Mouse (Mus musculus): Measurements from ENCODE around the gene Slc36a2.

Slc36a2 gene

GRCm38 (mm10) chr11:55184733-55185291, at the start of gene Slc36a2:
Gene Slc36a2 (minus strand): TSS chr11:55185077.
- no peak for DNase-seq (ENCODE audit: low spot score in 2 of 2)

GRCm38 (mm10) chr11:55234288-55234687, 49.4 kb upstream of the Slc36a2 start:
- no peak for DNase-seq (ENCODE audit: low spot score in 2 of 2)

- DNase-seq (ENCODE audit: low spot score in 2 of 2): no peak
Measured at GRCm38 (mm10) chr11:55231034-55231433, 46.2 kb upstream of the Slc36a2 start.

- DNase-seq (ENCODE audit: low spot score in 2 of 2): no peak
Measured at GRCm38 (mm10) chr11:55221306-55221705, 36.4 kb upstream of the Slc36a2 start.

- DNase-seq (ENCODE audit: low spot score in 2 of 2): no peak
Measured at GRCm38 (mm10) chr11:55218473-55218872, 33.6 kb upstream of the Slc36a2 start.

GRCm38 (mm10) chr11:55217880-55218279, 33.0 kb upstream of the Slc36a2 start:
- DNase-seq (ENCODE audit: low spot score in 2 of 2): no peak

- no peak for DNase-seq (ENCODE audit: low spot score in 2 of 2)
Measured at GRCm38 (mm10) chr11:55217418-55217817, 32.5 kb upstream of the Slc36a2 start.

GRCm38 (mm10) chr11:55216830-55217229, 32.0 kb upstream of the Slc36a2 start:
- no peak for DNase-seq (ENCODE audit: low spot score in 2 of 2)

- DNase-seq (ENCODE audit: low spot score in 2 of 2): no peak
Measured at GRCm38 (mm10) chr11:55216061-55216460, 31.2 kb upstream of the Slc36a2 start.

- DNase-seq (ENCODE audit: low spot score in 2 of 2): no peak
Measured at GRCm38 (mm10) chr11:55214978-55215377, 30.1 kb upstream of the Slc36a2 start.

GRCm38 (mm10) chr11:55214161-55214560, 29.3 kb upstream of the Slc36a2 start:
- DNase-seq (ENCODE audit: low spot score in 2 of 2): no peak

- no peak for DNase-seq (ENCODE audit: low spot score in 2 of 2)
Measured at GRCm38 (mm10) chr11:55213518-55213917, 28.6 kb upstream of the Slc36a2 start.

GRCm38 (mm10) chr11:55209626-55210353, 24.9 kb upstream of the Slc36a2 start:
- DNase-seq (ENCODE audit: low spot score in 2 of 2): no peak

- no peak for DNase-seq (ENCODE audit: low spot score in 2 of 2)
Measured at GRCm38 (mm10) chr11:55209032-55209431, 24.2 kb upstream of the Slc36a2 start.

- no peak for DNase-seq (ENCODE audit: low spot score in 2 of 2)
Measured at GRCm38 (mm10) chr11:55208001-55208690, 23.3 kb upstream of the Slc36a2 start.

GRCm38 (mm10) chr11:55204602-55205001, 19.7 kb upstream of the Slc36a2 start:
- no peak for DNase-seq (ENCODE audit: low spot score in 2 of 2)

- peak; percentile 92 to 99 for DNase-seq (ENCODE audit: low spot score in 2 of 2)
Measured at GRCm38 (mm10) chr11:55204159-55204596, 19.3 kb upstream of the Slc36a2 start, which contains the start of gene Slc36a1. Gene Slc36a1 (plus strand): TSS chr11:55204350.

GRCm38 (mm10) chr11:55197740-55198510, 13.0 kb upstream of the Slc36a2 start:
- DNase-seq (ENCODE audit: low spot score in 2 of 2): no peak

GRCm38 (mm10) chr11:55197086-55197485, 12.2 kb upstream of the Slc36a2 start:
- no peak for DNase-seq (ENCODE audit: low spot score in 2 of 2)

- DNase-seq (ENCODE audit: low spot score in 2 of 2): no peak
Measured at GRCm38 (mm10) chr11:55190216-55190615, 5.3 kb upstream of the Slc36a2 start.

GRCm38 (mm10) chr11:55187777-55188176, 2.9 kb upstream of the Slc36a2 start:
- DNase-seq (ENCODE audit: low spot score in 2 of 2): no peak

- DNase-seq (ENCODE audit: low spot score in 2 of 2): no peak
Measured at GRCm38 (mm10) chr11:55187292-55187691, 2.4 kb upstream of the Slc36a2 start.
